Mouse (Mus musculus) activated CD4-positive, CD25-positive, alpha-beta regulatory T cell, adult 9 weeks (primary cell): ENCODE measurements around the gene Wwc2. TPM values are rescaled to one million over a fixed set of nuclear protein-coding genes. Genes with fewer than 3 reads are reported as not detected.

Experiments used
- polyA plus RNA-seq: library from polyadenylated mRNA; unstranded; fragments of 100-300 nt; shearing (Covaris generic); gene quantifications from one replicate; pipeline ENCODE4 v1.2.1, GENCODE M21; 2017

Gene Wwc2
- not detected for polyA plus RNA-seq

DNA sequence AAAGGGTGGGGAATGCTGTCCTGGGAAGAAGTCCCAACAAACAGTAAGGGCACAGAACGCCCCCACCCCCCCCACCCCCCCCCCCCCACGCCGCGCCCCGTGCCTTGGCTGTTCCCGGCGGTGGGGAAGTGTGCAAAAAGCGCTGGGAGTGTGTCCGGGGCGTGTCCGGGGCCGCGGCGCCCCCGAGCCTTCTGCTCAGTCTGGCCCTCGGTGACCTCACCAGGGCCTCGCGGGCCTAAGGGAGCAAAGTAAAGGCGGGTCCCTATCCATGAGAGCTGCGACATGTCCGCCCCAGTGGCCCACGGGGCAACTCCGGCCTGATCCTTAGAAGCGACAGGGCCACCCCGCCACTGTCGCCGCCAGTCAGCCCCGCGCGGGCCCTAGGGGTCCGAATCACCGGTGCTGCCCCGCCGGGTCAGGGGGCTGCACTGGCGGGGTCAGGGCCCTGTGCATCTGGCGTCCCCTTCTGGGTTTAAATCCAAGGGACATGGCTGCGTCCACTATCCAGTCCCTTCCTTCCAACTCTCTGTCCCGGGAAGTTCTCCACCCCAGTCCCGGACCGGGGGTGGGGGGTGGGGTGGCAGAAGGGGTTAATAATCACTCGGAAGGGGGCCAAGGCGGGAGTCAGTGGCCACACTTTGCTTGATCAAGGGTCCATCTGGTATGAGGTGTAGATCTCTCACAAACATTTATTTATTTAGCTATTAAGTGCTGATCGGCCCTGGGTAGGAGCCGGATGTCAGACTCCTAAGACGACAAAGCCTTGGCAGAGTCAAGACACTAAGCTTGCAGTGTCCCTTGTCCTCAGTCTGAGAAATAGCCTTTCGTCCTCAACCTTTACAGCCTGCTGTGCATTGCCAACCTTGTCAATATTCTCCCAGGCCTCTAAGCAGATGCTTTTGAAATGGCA, at the start of gene Wwc2:
Wwc2 (minus strand) TSS at position 14 of the 910 bp plus-strand sequence.

DNA sequence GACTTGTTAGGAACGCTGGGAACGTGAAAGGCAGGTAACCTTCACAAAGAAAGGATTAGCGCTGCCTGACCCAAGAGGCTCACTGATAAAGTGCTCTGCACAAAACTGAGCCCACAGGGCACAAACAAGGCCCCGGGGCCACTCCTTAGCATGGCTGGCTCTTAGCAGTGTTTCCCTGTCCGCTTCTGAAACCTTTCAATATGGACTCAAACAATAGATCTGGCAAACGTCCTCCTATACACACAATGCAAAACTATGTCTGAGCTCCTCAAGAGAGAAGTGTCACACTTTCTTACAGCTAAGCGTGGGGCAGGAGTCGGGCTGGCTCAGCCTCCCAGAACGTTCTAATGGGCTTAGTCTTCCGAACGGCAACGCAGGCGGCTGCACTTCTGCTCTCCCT, 166.5 kb downstream of the Wwc2 start, which contains the start of gene Cldn22:
Cldn22 (plus strand) TSS at position 301 of the 400 bp plus-strand sequence.

GRCm38 (mm10) chr8:47821843-47822242, 168.9 kb downstream of the Wwc2 start, which contains the start of gene Cldn24:
Cldn24 (plus strand) TSS chr8:47822143.

Other genes with a start within 250 kb of the Wwc2 start
- not detected for gene Cldn24, start 168.8 kb downstream of the Wwc2 start, polyA plus RNA-seq
- not detected for gene Cldn22, start 166.4 kb downstream of the Wwc2 start, polyA plus RNA-seq
- 9.8 TPM for gene Dctd, start 108.2 kb upstream of the Wwc2 start, polyA plus RNA-seq